Mouse (Mus musculus) liver, embryonic 15.5 days (tissue): ENCODE measurements around the gene Itpr1. TPM values are rescaled to one million over a fixed set of nuclear protein-coding genes. Genes with fewer than 3 reads are reported as not detected.
A peak's percentile ranks its signal among the peaks of the same experiment; 100 is the strongest.

ENCODE experiments used
- ATAC-seq: fragments of 200-750 bp; cut with Nextera tagmentation; 2 replicates; pipeline ENCODE4 v1.8.0; 2017; ENCODE audit warnings: moderate number of reproducible peaks, mild to moderate bottlenecking, moderate library complexity; ENCODE audit not compliant: insufficient read depth
- H3K27ac ChIP-seq: fragments of 300-500 bp; sonication (generic); replicated peaks from 2 replicates; pipeline ENCODE4 v1.5.1; 2015; ENCODE audit warnings: mild to moderate bottlenecking, inconsistent platforms
- H3K27me3 ChIP-seq: fragments of 300-500 bp; sonication (generic); 2 replicates; pipeline ENCODE4 v1.6.1; 2015; ENCODE audit warnings: mild to moderate bottlenecking, inconsistent platforms
- H3K36me3 ChIP-seq: fragments of 300-500 bp; sonication (generic); replicated peaks from 2 replicates; pipeline ENCODE4 v1.6.1; 2015; ENCODE audit warnings: moderate library complexity, mild to moderate bottlenecking, inconsistent platforms
- H3K4me1 ChIP-seq: fragments of 300-500 bp; sonication (generic); replicated peaks from 2 replicates; pipeline ENCODE4 v1.6.1; 2015; ENCODE audit warnings: inconsistent platforms
- H3K4me2 ChIP-seq: fragments of 300-500 bp; sonication (generic); 2 replicates; pipeline ENCODE4 v1.6.1; 2015; ENCODE audit warnings: moderate library complexity, mild to moderate bottlenecking, inconsistent platforms
- H3K4me3 ChIP-seq: fragments of 300-500 bp; sonication (generic); replicated peaks from 2 replicates; pipeline ENCODE4 v1.5.1; 2015; ENCODE audit warnings: mild to moderate bottlenecking, inconsistent platforms
- H3K9ac ChIP-seq: fragments of 300-500 bp; sonication (generic); 2 replicates; pipeline ENCODE4 v1.6.1; 2015; ENCODE audit warnings: moderate library complexity, mild to moderate bottlenecking, inconsistent platforms
- H3K9me3 ChIP-seq: fragments of 300-500 bp; sonication (generic); replicated peaks from 2 replicates; pipeline ENCODE4 v1.6.1; 2016; ENCODE audit warnings: inconsistent platforms
- WGBS: fragments of 180-500 bp; shearing (Covaris S2); methylation state at CpG from one replicate; pipeline ENCODE4 v1.1.7; 2015; ENCODE audit warnings: mixed read lengths; ENCODE audit not compliant: insufficient replicate concordance; 5-methylcytosine and 5-hydroxymethylcytosine counted together
- polyA plus RNA-seq: library from polyadenylated mRNA; unstranded; fragments of >200 nt; fragmentation: Nextera tagmentation; extraction: Ambion mirVana; gene quantifications from 2 replicates; pipeline ENCODE4 v1.2.1, GENCODE M21; 2015

Itpr1 gene
- polyA plus RNA-seq, 1 experiment from 2014 or later, result 2.1 TPM

DNA sequence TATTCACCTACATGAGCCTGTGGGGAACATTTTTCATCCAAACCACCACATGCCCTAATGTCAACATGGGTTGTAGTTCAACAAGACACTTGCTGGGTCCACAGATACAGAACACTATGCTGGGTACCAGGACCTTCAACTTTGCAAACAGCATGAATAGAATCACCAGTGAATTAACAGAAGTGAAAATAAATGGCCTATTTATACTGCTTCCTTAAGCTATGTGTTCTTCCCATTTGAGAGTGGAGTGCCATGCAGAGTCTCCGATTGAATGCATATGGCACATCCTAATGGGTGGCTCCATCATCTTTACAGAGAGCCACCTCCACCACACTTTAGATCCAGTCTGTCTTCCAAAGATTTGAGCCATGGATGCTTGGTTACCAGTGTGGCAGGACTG lies 22.2 kb upstream of the Itpr1 start:
- WGBS, result 81% methylated on average over 1 of the region's 1 CpGs
- Histone ChIP-seq H3K4me3 (no peak overlapping the region), H3K36me3 (no peaks in the 10 kb centered on the region), H3K4me1 (peaks cover under 1% of the 10 kb centered on the region; the same call in 1 of the 2 replicates), H3K27ac (no peak overlapping the region), H3K9ac (no peak overlapping the region), H3K27me3 (no peaks in the 10 kb centered on the region; the same call in 1 of the 2 replicates), H3K4me2 (no peak overlapping the region), H3K9me3 (no peaks in the 10 kb centered on the region)
- no peak for ATAC-seq

DNA sequence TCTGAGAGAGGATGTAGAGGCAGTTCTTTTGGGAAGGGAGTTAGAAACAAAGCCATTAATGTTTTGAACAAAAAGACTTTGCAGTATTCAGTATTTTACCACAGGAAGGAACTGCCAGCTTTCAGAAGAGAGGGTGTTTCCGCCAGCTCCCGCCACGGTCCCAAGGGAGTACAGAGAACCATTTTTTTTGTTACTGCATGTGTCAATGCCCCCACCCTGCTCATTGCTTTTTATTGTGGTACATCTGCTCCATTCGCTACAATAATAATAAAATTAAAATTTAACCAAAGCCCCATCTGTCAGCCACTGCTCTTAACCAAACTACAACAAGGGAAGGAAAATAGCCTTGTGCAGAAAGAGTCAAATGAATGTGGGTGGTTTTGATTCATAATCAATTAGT lies 20.3 kb upstream of the Itpr1 start:
- Histone ChIP-seq H3K36me3 (no peaks in the 10 kb centered on the region), H3K9me3 (no peaks in the 10 kb centered on the region), H3K27me3 (no peaks in the 10 kb centered on the region; the same call in 1 of the 2 replicates), H3K9ac (no peak overlapping the region), H3K27ac (no peak overlapping the region), H3K4me3 (no peak overlapping the region), H3K4me1 (no peaks in the 10 kb centered on the region), H3K4me2 (no peak overlapping the region)
- ATAC-seq, result no peak
- WGBS, result 32% methylated on average over 4 of the region's 4 CpGs

DNA sequence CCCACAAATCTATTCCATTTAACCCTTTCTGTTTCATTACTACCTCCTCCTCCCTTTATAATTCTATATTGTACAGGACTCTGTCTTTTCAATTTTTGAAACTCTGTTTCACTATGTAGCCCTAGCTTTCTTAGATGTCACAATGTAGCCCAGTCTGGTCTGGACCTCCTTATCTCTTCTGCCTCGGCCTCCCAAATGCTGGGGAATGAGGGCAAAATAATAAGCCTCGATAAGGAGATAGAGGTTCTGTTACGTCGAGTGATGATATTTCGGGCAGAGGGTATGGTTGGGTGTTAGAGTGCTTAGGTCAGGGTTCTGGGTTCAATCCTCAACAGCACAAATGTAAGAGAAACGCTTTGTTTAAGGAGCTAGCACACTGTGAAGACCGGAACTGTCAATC lies 16.2 kb upstream of the Itpr1 start:
- Histone ChIP-seq H3K36me3 (no peaks in the 10 kb centered on the region), H3K9me3 (no peaks in the 10 kb centered on the region), H3K27ac (no peak overlapping the region), H3K4me3 (no peak overlapping the region), H3K27me3 (no peaks in the 10 kb centered on the region), H3K4me2 (no peak overlapping the region), H3K9ac (no peak overlapping the region), H3K4me1 (no peaks in the 10 kb centered on the region)
- 37% methylated on average over 7 of the region's 7 CpGs for WGBS
- ATAC-seq, result no peak

DNA sequence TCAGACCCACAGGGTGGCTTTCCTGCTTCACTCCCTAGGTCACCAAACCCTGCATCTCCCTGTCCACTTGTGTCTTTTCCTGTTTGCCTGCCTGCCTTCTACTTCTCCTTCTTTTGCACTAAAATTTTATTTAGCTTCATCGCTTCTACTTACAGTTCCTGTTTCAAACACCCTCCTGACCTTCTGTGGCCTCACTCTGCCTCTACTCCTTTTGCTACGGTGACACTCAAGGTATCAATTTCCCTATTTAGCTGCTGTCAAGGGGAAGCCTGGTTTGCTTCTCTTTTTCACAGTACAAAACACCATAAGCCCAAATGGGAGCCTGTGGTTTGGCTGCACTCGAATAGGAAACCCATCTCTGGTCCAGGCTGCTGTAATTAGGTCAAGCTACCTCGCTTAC lies 15.8 kb upstream of the Itpr1 start:
- H3K4me1 ChIP-seq, result no peaks in the 10 kb centered on the region
- H3K36me3 ChIP-seq, result no peaks in the 10 kb centered on the region
- WGBS, result 16% methylated on average over 4 of the region's 4 CpGs

DNA sequence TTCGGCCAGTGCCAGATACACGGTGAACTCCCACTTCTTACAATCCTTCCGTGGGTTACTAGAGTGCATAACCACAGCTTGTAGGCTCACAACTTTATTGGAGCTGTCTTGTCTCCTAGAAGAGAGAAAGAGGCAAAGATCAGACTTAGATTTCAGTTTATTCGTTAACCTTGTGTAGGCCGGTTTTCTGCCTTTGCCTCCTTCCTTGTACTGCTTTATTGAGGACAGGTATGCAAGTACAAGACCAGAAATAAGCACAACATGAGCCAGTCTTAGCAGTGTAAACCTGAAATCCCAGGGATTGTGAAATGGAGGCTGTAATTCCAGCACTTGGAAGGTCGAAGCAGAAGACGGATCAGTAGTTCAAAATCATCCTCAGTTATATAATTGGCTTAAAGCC lies 14.6 kb upstream of the Itpr1 start:
- H3K27me3 ChIP-seq, result no peaks in the 10 kb centered on the region
- no peaks in the 10 kb centered on the region for H3K4me1 ChIP-seq
- WGBS, result 78% methylated on average over 7 of the region's 7 CpGs
- H3K4me2 ChIP-seq, result no peak overlapping the region
- no peak for ATAC-seq
- no peaks in the 10 kb centered on the region for H3K36me3 ChIP-seq
- no peaks in the 10 kb centered on the region for H3K9me3 ChIP-seq
- H3K27ac ChIP-seq, result no peak overlapping the region
- H3K4me3 ChIP-seq, result no peak overlapping the region
- no peak overlapping the region for H3K9ac ChIP-seq

More for the DNA sequence above, 15.8 kb upstream of the Itpr1 start:
- Histone ChIP-seq H3K27ac (no peak overlapping the region), H3K4me2 (no peak overlapping the region), H3K27me3 (no peaks in the 10 kb centered on the region), H3K4me3 (no peak overlapping the region), H3K9ac (no peak overlapping the region), H3K9me3 (no peaks in the 10 kb centered on the region)
- ATAC-seq, result no peak

DNA sequence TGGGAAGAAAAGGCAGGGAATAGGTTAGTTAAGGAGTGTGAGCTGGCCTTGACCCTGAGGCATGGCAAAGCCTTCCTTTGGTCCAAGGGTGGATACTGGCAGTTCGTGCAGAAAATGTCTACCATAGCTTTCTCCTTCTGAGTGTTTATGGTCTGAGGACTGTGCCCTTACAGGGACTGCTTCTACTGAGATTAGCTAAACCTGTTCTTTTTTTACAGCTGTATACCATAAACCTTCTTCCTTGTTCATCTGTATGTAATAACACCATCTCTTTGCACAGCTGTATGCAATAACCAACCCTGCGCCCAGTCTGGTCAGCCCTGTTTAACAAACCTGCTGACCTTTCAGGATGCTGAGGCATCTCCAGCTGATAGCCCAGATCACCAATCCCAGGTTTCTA lies 8.6 kb upstream of the Itpr1 start:
- H3K4me2 ChIP-seq, result no peak overlapping the region
- WGBS, result 62% methylated on average over 2 of the region's 2 CpGs
- H3K4me1 ChIP-seq, result peaks cover 9% of the 10 kb centered on the region

DNA sequence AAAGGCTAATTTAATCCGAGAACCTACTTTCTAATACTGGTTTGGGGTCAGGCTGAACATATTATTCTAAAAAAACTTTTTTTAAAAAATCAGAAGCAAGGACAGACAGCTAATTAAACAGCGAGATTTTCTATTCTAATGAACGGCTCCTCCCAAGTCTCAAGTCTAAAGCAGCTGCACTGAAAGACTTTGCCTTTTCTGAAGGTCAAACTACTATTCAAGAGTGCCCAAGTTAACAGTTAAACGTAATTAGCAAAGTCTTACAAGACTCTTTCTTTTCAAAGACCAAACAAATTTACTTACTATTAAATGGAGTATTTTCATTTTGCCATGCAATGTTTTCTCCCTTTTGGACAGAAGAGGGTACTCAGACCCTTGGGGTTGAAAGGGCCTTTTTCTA lies 6.8 kb upstream of the Itpr1 start:
- Histone ChIP-seq H3K9ac (no peak overlapping the region), H3K4me3 (no peak overlapping the region), H3K4me1 (peaks cover 11% of the 10 kb centered on the region), H3K9me3 (no peaks in the 10 kb centered on the region), H3K4me2 (no peak overlapping the region), H3K27ac (no peak overlapping the region), H3K36me3 (no peaks in the 10 kb centered on the region), H3K27me3 (no peaks in the 10 kb centered on the region)
- ATAC-seq, result no peak
- 70% methylated on average over 4 of the region's 4 CpGs for WGBS

More for the DNA sequence above, 8.6 kb upstream of the Itpr1 start:
- no peaks in the 10 kb centered on the region for H3K27me3 ChIP-seq
- H3K9ac ChIP-seq, result no peak overlapping the region
- no peaks in the 10 kb centered on the region for H3K36me3 ChIP-seq
- H3K9me3 ChIP-seq, result no peaks in the 10 kb centered on the region
- H3K4me3 ChIP-seq, result no peak overlapping the region
- no peak overlapping the region for H3K27ac ChIP-seq
- ATAC-seq, result no peak

DNA sequence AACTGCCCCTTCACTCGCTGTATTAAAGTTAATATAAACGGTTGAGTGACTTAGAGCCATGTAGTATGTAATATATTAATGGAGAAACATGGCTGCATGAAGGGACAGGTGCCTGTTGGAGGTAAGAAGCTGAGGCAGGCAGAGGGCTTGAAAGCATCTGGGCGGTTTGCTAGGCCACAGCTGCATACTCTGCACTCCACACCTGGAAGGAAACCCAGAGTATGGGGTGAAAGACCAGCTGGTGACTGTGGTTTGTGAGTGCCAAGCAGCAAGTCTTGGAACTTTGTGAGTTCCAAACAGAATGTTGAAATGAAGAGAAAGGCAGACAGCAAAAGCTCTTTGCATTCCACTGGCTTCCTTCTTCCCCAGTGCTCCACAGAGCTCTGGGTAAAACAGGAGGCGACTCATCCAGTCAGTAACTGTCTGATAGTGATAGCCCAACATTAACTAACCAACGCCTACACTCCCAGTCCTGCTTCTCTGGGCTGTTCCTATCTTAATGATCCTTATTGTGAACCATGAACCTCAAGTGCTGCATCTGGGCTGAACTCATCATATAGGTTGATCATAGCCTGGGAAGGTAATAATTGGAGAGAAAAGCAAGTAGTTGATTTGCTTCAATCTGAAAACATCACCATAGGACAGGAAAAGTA lies 5.9 kb upstream of the Itpr1 start:
- no peak overlapping the region for H3K4me2 ChIP-seq

DNA sequence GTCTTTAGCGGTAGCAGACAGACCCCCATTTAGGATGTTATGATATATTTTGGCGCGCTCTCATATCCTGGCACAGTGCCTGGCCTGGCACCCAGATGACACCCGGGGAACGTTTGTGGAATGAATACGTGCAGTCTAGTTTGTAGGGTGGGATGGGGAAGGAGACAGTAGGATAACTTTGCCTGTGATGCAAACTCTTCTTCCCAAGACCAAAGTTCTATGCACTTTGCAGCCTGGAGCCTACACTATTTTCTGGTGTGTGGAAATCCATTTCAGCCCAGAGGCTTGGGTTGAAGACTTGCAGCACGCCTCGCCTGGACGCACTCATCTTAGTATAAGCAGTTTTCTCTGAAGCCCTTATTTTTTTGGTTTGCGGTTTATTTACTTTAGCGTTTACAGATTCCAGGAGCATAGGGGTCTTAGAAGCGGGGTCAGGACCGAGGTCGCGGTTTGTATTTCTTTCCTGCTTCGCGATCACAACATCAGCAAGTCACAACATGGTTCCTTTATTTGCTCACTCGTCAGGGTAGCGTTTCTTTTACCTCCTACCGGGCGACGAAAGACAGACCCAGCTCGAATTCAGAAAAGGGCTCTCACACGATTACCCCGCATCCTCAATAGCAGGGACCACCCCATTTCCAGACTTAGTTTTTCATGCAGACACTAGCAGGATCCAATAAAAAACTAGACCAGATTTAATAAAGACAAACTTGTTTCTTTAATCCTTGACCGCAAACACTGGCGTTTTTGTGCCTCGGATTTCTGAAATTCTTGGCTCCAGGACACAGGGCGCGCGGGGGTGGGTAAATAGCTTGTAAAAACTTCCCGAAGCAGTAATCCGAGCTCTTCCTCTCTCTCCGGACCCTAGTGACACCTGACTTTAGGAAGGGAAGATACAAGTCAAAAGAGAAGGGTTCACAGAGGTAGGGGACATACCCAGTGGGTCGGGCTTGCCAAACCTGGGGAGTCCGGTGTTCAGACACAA lies 708 bp upstream of the Itpr1 start:
- Histone ChIP-seq H3K27me3 (no peaks in the 10 kb centered on the region), H3K27ac (peak overlapping the region; percentile 54), H3K4me2 (peak overlapping the region; percentile 95), H3K4me3 (peak overlapping the region; percentile 73), H3K9me3 (no peaks in the 10 kb centered on the region), H3K9ac (peak overlapping the region; percentile 63), H3K36me3 (no peaks in the 10 kb centered on the region), H3K4me1 (peaks cover 30% of the 10 kb centered on the region)
- ATAC-seq, result peak; percentile 38
- WGBS, result 12% methylated on average over 36 of the region's 36 CpGs

More for the DNA sequence above, 5.9 kb upstream of the Itpr1 start:
- Histone ChIP-seq H3K4me1 (peaks cover 19% of the 10 kb centered on the region), H3K9ac (no peak overlapping the region), H3K9me3 (no peaks in the 10 kb centered on the region), H3K27ac (no peak overlapping the region), H3K4me3 (no peak overlapping the region), H3K36me3 (no peaks in the 10 kb centered on the region), H3K27me3 (no peaks in the 10 kb centered on the region)
- 52% methylated on average over 5 of the region's 5 CpGs for WGBS
- ATAC-seq, result peak; percentile 84

DNA sequence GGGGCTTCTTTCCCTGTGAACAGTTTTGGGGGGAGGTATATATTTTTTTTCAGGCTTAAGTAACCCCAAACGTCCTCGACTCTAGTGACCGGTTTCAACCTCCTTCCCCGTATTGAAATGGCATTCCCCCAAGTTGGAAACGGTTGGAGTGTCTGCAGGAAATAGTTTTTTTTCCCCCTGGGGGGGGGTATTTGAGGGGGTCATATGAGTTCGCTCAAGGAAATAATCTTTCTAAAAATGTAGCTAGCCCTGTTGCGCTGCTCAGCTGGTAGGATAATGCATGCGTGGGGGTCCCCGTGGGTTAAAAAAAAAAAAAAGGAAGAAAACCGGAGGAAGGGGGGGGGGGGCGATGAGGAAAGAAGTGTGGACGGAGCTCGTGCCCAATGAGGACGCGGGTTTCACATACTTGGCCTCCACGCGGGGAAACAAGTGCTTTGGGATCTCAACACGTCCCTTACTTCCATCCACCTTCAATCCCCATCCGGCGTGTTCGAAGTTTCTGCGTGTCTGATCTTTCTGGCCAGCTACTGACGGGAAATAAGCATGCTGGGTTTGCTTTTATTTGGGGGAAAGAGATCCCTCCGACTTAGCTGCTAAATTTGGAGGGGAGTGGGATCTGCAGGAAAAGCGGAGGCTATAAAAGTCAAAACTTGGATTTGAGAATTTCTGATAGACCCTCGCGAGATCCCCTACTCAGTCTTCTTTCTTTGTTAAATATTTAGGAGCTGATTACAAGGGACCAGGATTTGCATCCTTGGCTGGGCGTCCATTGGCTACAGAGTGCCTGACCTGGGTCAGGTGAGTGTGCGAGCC lies 791 bp downstream of the Itpr1 start:
- no peaks in the 10 kb centered on the region for H3K36me3 ChIP-seq
- peak overlapping the region; percentile 59; the same call in 1 of the 2 replicates for H3K27ac ChIP-seq
- H3K9me3 ChIP-seq, result no peaks in the 10 kb centered on the region
- no peaks in the 10 kb centered on the region for H3K27me3 ChIP-seq
- H3K9ac ChIP-seq, result peak overlapping the region; percentile 62
- H3K4me2 ChIP-seq, result peak overlapping the region; percentile 95
- ATAC-seq, result no peak
- H3K4me1 ChIP-seq, result peaks cover 27% of the 10 kb centered on the region
- peak overlapping the region; percentile 73 for H3K4me3 ChIP-seq
- under 1% methylated on average over 29 of the region's 29 CpGs for WGBS
